In genomic region chr7:138941571-138941970, GRCm38 (mm10) we compare ENCODE assay signal across 10 mouse cellular contexts. TPM values are rescaled to one million over a fixed set of nuclear protein-coding genes. Genes with fewer than 3 reads are reported as not detected.
DNase-seq lines count a peak whose midpoint lies in the region; ATAC-seq and TF ChIP-seq lines count a peak whose summit lies in the region.
"Had no signal": no experiment of that assay in that cellular context is flagged by ENCODE, and none has a peak within 500 bp of the region (broad histone marks: within the 10 kb centered on the region; RNA-seq: fewer than 3 reads in every experiment).

No protein-coding gene starts in this region.

- H3K9ac ChIP-seq in lung, embryonic 14.5 days: no peak overlapping the region
- peak overlapping the region; percentile 78 for H3K9ac ChIP-seq in hindbrain, embryonic 15.5 days

- H3K4me2 ChIP-seq in lung, embryonic 14.5 days: peak overlapping the region; percentile 73; the same call in 1 of the 2 replicates
- peak overlapping the region; percentile 85 for H3K4me2 ChIP-seq in hindbrain, embryonic 15.5 days

- no peaks in the 10 kb centered on the region for H3K36me3 ChIP-seq in lung, embryonic 14.5 days (ENCODE audit: insufficient read depth)
- H3K36me3 ChIP-seq in hindbrain, embryonic 15.5 days: no peaks in the 10 kb centered on the region

- no peaks in the 10 kb centered on the region for H3K9me3 ChIP-seq in lung, embryonic 14.5 days (ENCODE audit: low read depth, low read length)
- H3K9me3 ChIP-seq in hindbrain, embryonic 15.5 days: no peaks in the 10 kb centered on the region

- TF ChIP-seq POLR2A in cerebellum, adult 2 months (IDR thresholded peaks at IDR 0.05; ENCODE audit: borderline replicate concordance, insufficient read depth, low read length): 0 out of 2 replicates have a peak, but pooled peaks have one; percentile 7
- no peak for TF ChIP-seq POLR2A in lung, adult 2 months (IDR thresholded peaks at IDR 0.05; ENCODE audit: borderline replicate concordance, extremely low read depth, low read depth, low read length)
- TF ChIP-seq POLR2A in olfactory bulb, adult 2 months (IDR thresholded peaks at IDR 0.05; ENCODE audit: insufficient read depth, low read depth, low read length): no peak

- no peaks in the 10 kb centered on the region; the same call in 1 of the 2 replicates for H3K4me1 ChIP-seq in cerebellum, adult 2 months (ENCODE audit: control insufficient read depth, insufficient read depth, low read length)
- 0 out of 2 replicates have a peak, but pooled peaks cover 3% of the 10 kb centered on the region for H3K4me1 ChIP-seq in lung, embryonic 14.5 days (ENCODE audit: insufficient read depth)
- no peaks in the 10 kb centered on the region for H3K4me1 ChIP-seq in lung, adult 2 months (ENCODE audit: control insufficient read depth, insufficient read depth, low read length)
- peaks cover 21% of the 10 kb centered on the region for H3K4me1 ChIP-seq in hindbrain, embryonic 15.5 days (replicated peaks)
- H3K4me1 ChIP-seq in olfactory bulb, adult 2 months (ENCODE audit: control insufficient read depth, insufficient read depth, low read length): peaks cover 12% of the 10 kb centered on the region

- H3K27ac ChIP-seq in cerebellum, adult 2 months (ENCODE audit: insufficient read depth, low read length): peak overlapping the region; percentile 91; the same call in 1 of the 2 replicates
- no peak overlapping the region for H3K27ac ChIP-seq in lung, embryonic 14.5 days (ENCODE audit: low read depth)
- peak overlapping the region; percentile 92 for H3K27ac ChIP-seq in hindbrain, embryonic 15.5 days (replicated peaks)
- H3K27ac ChIP-seq in olfactory bulb, adult 2 months (ENCODE audit: insufficient read depth, low read depth, low read length): peak overlapping the region; percentile 92

- no peak for TF ChIP-seq CTCF in cerebellum, adult 2 months (IDR thresholded peaks at IDR 0.05; ENCODE audit: borderline replicate concordance, insufficient read depth, low read depth, low read length)
- TF ChIP-seq CTCF in lung, embryonic 14.5 days (IDR thresholded peaks at IDR 0.05; ENCODE audit: low read depth): no peak
- no peak for TF ChIP-seq CTCF in lung, adult 2 months (IDR thresholded peaks at IDR 0.05; ENCODE audit: insufficient read depth, low read length)
- no peak for TF ChIP-seq CTCF in olfactory bulb, adult 2 months (IDR thresholded peaks at IDR 0.05; ENCODE audit: insufficient read depth, low read depth, low read length)

- no peaks in the 10 kb centered on the region for H3K27me3 ChIP-seq in cerebellum, adult 2 months (ENCODE audit: control insufficient read depth, insufficient read depth, low read length)
- H3K27me3 ChIP-seq in lung, embryonic 14.5 days (ENCODE audit: insufficient read depth, low read length): peaks cover 58% of the 10 kb centered on the region
- H3K27me3 ChIP-seq in hindbrain, embryonic 15.5 days: peaks cover 47% of the 10 kb centered on the region

- ATAC-seq in lung, embryonic 14.5 days (ENCODE audit: insufficient read depth): no peak
- no peak for ATAC-seq in hindbrain, embryonic 15.5 days (ENCODE audit: low FRiP score, low read depth)

- peak overlapping the region; percentile 75 for H3K4me3 ChIP-seq in cerebellum, adult 2 months (replicated peaks; ENCODE audit: insufficient read depth, low read depth, low read length)
- 0 out of 2 replicates have a peak overlapping the region, but pooled peaks have one; percentile 39 for H3K4me3 ChIP-seq in lung, embryonic 14.5 days (ENCODE audit: low read depth, low read length)
- no peak overlapping the region for H3K4me3 ChIP-seq in lung, adult 2 months (replicated peaks; ENCODE audit: extremely low read depth, low read depth, low read length)
- H3K4me3 ChIP-seq in hindbrain, embryonic 15.5 days: peak overlapping the region; percentile 77
- peak overlapping the region; percentile 70 for H3K4me3 ChIP-seq in olfactory bulb, adult 2 months (ENCODE audit: insufficient read depth, low read depth, low read length)
- H3K4me3 ChIP-seq: myocyte had no signal

- peak; percentile 34 to 50 for DNase-seq in cerebellum, adult 2 months
- no peak for DNase-seq in cerebellum, adult 11-12 months
- no peak for DNase-seq in lung, embryonic 14.5 days
- DNase-seq in lung, adult 2 months: no peak
- DNase-seq in left cerebral cortex, postnatal 36 days (ENCODE audit: low spot score in 2 of 2): no peak
- DNase-seq in kidney, postnatal 36 days: no peak

- intact Hi-C loops in left cerebral cortex, postnatal 36 days (cut with DNase I): no loop called here

- 9% methylated on average over 5 of the region's 5 CpGs for WGBS in cerebellum, adult 2 months
- WGBS in lung, embryonic 14.5 days: 33% methylated on average over 5 of the region's 5 CpGs
- WGBS in lung, adult 2 months: 40% methylated on average over 5 of the region's 5 CpGs
- 31% methylated on average over 5 of the region's 5 CpGs for WGBS in hindbrain, embryonic 15.5 days
- WGBS in olfactory bulb, adult 2 months: 19% methylated on average over 5 of the region's 5 CpGs

RNA-seq across cellular contexts. Expression of gene Jakmip3, which starts 1.0 kb away (rescaled TPM):
- polyA plus RNA-seq in cerebellum, adult 2 months (2012; rRNA removed): 47.6 and 49.0 TPM in 2 replicates
- not detected in 2 replicates for polyA plus RNA-seq in lung, embryonic 14.5 days (2014; fragmentation: Nextera tagmentation; extraction: Ambion mirVana)
- polyA plus RNA-seq in lung, adult 2 months (2012; rRNA removed): 0.06 TPM in 1 of 2 replicates, not detected in the other
- polyA plus RNA-seq in hindbrain, embryonic 15.5 days (2015; fragmentation: Nextera tagmentation; extraction: Ambion mirVana): 10.3 and 12.7 TPM in 2 replicates
- polyA plus RNA-seq in olfactory bulb, adult 2 months (2012; ENCODE audit: insufficient read depth, insufficient read length, low replicate concordance, missing spikeins): not detected in 2 replicates
- total RNA-seq in left cerebral cortex, postnatal 36 days (2021): 10 to 100 TPM; 44.0 to 52.3 TPM
- polyA plus RNA-seq: C2C12 had no signal

RNA-seq across cellular contexts. Expression of gene Bnip3, which starts 32.3 kb away (rescaled TPM):
- 96.6 and 101 TPM in 2 replicates for polyA plus RNA-seq in cerebellum, adult 2 months (2012; rRNA removed)
- polyA plus RNA-seq in lung, embryonic 14.5 days (2014; fragmentation: Nextera tagmentation; extraction: Ambion mirVana): 76.5 and 94.8 TPM in 2 replicates
- polyA plus RNA-seq in lung, adult 2 months (2012; rRNA removed): 20.1 and 21.5 TPM in 2 replicates
- 101 and 105 TPM in 2 replicates for polyA plus RNA-seq in hindbrain, embryonic 15.5 days (2015; fragmentation: Nextera tagmentation; extraction: Ambion mirVana)
- polyA plus RNA-seq in olfactory bulb, adult 2 months (2012; ENCODE audit: insufficient read depth, insufficient read length, low replicate concordance, missing spikeins): not detected in 2 replicates
- 100 to 1,000 TPM; 136 to 145 TPM for total RNA-seq in left cerebral cortex, postnatal 36 days (2021)

Comparison
In these comparisons a context has a peak if more than half of its experiments do, and no peak if none do; other contexts are left out.
1. DNase-seq: peak in cerebellum, adult 2 months (2 of 2); none in cerebellum, adult 11-12 months (single experiment), lung, embryonic 14.5 days (single experiment), lung, adult 2 months (single experiment), left cerebral cortex, postnatal 36 days (0 of 2) and kidney, postnatal 36 days (0 of 2).
2. RNA of gene Jakmip3, which starts 1.0 kb away (polyA plus RNA-seq): 47.6 to 49.0 TPM in cerebellum, adult 2 months and 10.3 to 12.7 TPM in hindbrain, embryonic 15.5 days; not detected in lung, embryonic 14.5 days, 0.06 TPM in lung, adult 2 months and not detected in olfactory bulb, adult 2 months; every median in the first group is over 10 times any median in the second.
3. RNA of gene Bnip3, which starts 32.3 kb away (polyA plus RNA-seq): 96.6 to 101 TPM in cerebellum, adult 2 months, 101 to 105 TPM in hindbrain, embryonic 15.5 days, 76.5 to 94.8 TPM in lung, embryonic 14.5 days and 20.1 to 21.5 TPM in lung, adult 2 months; not detected in olfactory bulb, adult 2 months; every median in the first group is over 10 times any median in the second.